Mouse (Mus musculus): ENCODE measurements at regions not wholly inside any gene's neighbourhood (a gene's known extent, or its start where the extent isn't known, plus 50 kb on each side); places are given as distances from the start of the nearest gene placed in this dataset.
A peak's percentile ranks its signal among the peaks of the same experiment; 100 is the strongest.

GRCm38 (mm10) chr19:51860666-51861065 is 403.4 kb upstream of the Ins1 start:
- H3K4me2 ChIP-seq (ENCODE audit: low read length) = no peak overlapping the region
- ATAC-seq (ENCODE audit: low FRiP score, low TSS enrichment) (no peak), DNase-seq (peak; percentile 8)
- H3K4me1 ChIP-seq (ENCODE audit: control insufficient read depth, insufficient read depth, low read length) = no peaks in the 10 kb centered on the region
- H3K9ac ChIP-seq (replicated peaks; ENCODE audit: low read length) = no peak overlapping the region
- H3K4me3 ChIP-seq (replicated peaks; ENCODE audit: low read depth, low read length) = no peak overlapping the region
- no peaks in the 10 kb centered on the region for H3K27me3 ChIP-seq (ENCODE audit: control insufficient read depth, insufficient read depth, low read length)
- WGBS = 42% methylated on average over 4 of the region's 4 CpGs
- H3K9me3 ChIP-seq (ENCODE audit: control insufficient read depth, low read length) = no peaks in the 10 kb centered on the region
- no peaks in the 10 kb centered on the region for H3K36me3 ChIP-seq (ENCODE audit: control insufficient read depth, insufficient read depth, low read length)
- no peak overlapping the region for H3K27ac ChIP-seq (replicated peaks; ENCODE audit: low read depth, low read length)

GRCm38 (mm10) chr19:51868275-51868674 is 395.8 kb upstream of the Ins1 start:
- Histone ChIP-seq H3K4me3 (replicated peaks; ENCODE audit: low read depth, low read length) (no peak overlapping the region), H3K4me2 (ENCODE audit: low read length) (no peak overlapping the region), H3K27ac (replicated peaks; ENCODE audit: low read depth, low read length) (no peak overlapping the region), H3K4me1 (ENCODE audit: control insufficient read depth, insufficient read depth, low read length) (no peaks in the 10 kb centered on the region), H3K9ac (replicated peaks; ENCODE audit: low read length) (no peak overlapping the region), H3K27me3 (ENCODE audit: control insufficient read depth, insufficient read depth, low read length) (no peaks in the 10 kb centered on the region), H3K36me3 (ENCODE audit: control insufficient read depth, insufficient read depth, low read length) (no peaks in the 10 kb centered on the region), H3K9me3 (ENCODE audit: control insufficient read depth, low read length) (no peaks in the 10 kb centered on the region)
- DNase-seq (no peak), ATAC-seq (ENCODE audit: low FRiP score, low TSS enrichment) (no peak)
- 78% methylated on average over 1 of the region's 1 CpGs for WGBS

- Histone ChIP-seq H3K4me1 (ENCODE audit: control insufficient read depth, insufficient read depth, low read length) (no peaks in the 10 kb centered on the region), H3K9me3 (ENCODE audit: control insufficient read depth, low read length) (no peaks in the 10 kb centered on the region), H3K4me3 (replicated peaks; ENCODE audit: low read depth, low read length) (no peak overlapping the region), H3K4me2 (ENCODE audit: low read length) (no peak overlapping the region), H3K27me3 (ENCODE audit: control insufficient read depth, insufficient read depth, low read length) (no peaks in the 10 kb centered on the region), H3K9ac (replicated peaks; ENCODE audit: low read length) (no peak overlapping the region), H3K36me3 (ENCODE audit: control insufficient read depth, insufficient read depth, low read length) (no peaks in the 10 kb centered on the region), H3K27ac (replicated peaks; ENCODE audit: low read depth, low read length) (no peak overlapping the region)
- DNase-seq (no peak), ATAC-seq (ENCODE audit: low FRiP score, low TSS enrichment) (no peak)
- 14% methylated on average over 3 of the region's 3 CpGs for WGBS
Observed at GRCm38 (mm10) chr19:51869901-51870300, 394.2 kb upstream of the Ins1 start.

Measured in midbrain, embryonic 14.5 days (tissue).